Mouse (Mus musculus) telencephalon, adult 2 months (tissue): ENCODE measurements at regions not wholly inside any gene's neighbourhood (a gene's known extent, or its start where the extent isn't known, plus 50 kb on each side); places are given as distances from the start of the nearest gene placed in this dataset.
A peak's percentile ranks its signal among the peaks of the same experiment; 100 is the strongest.
"Not testable (repeated sequence)": the region's sequence is repeated elsewhere in the genome, so short reads cannot be mapped to it uniquely, and the experiment has no call there.

ENCODE experiments used
- DNase-seq: peaks from one replicate; pipeline ENCODE4 v3.0.0-alpha.2; 2011; ENCODE audit warnings: low read depth, low spot score

DNA sequence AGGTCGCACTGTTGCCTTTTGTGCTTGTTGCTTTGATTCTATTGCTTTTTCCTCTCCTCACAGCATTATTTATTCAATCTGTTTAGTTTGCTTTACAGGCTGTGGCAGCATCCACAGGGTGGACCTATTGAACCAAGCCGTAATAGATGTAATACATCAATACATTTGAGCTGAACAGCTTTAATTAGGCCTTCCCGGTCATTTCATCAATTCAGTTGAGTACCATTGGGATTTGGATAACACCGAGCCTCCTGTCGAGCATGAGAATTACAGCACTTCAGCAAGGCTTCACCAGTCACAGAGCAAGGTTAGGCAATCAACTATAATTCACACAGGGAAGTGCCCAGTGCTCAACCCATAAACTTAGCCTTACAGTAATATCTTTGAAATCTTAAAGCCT, 1701.8 kb downstream of the Olfm4 start:
- no peak for DNase-seq

DNA sequence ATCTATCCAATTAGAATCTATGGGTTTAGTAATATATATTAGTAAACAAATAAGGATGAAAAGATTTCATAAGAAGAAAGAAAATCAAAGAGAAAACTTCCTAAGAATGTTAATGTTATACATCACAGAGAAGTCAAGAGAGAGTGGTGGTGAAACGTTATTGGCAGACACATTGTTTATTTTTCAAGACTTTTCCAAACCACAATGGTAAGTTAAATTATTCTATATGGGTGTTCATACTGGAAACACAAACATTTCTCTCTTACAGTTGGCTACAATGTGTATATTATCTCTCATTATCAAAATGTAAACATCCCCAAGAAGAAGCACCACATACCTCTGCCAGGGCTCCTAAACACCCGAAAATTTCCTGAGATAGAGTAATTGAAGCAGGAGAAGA, 1708.4 kb downstream of the Olfm4 start:
- not testable (repeated sequence) for DNase-seq

DNA sequence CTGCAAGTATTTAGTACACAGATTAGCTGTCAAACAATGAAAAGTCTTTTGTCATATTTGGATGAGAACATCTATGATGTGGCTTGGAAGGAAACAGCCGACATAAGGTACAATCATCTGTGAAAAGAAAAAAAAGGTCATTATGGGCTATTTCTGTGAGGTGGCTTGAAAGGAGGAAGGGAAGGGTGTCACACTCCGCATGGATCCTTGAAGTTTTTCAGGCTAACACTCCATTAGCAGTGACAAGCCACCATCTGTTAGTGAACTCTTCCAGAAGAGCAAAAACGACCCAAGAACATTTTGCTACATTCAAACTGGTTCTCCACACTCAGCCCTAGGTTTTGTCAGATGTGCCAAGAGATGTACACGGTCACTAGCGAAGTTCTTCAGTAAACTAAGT, 1732.2 kb downstream of the Olfm4 start:
- DNase-seq: peak; percentile 6
